Mouse (Mus musculus): ENCODE results near the gene Cers2. TPM values are rescaled to one million over a fixed set of nuclear protein-coding genes. Genes with fewer than 3 reads are reported as not detected.

Gene Cers2
- total and polyA plus RNA-seq, 3 experiments = 70.6 to 105 (median 89.8) TPM

GRCm38 (mm10) chr3:95312623-95313022 is 2.0 kb upstream of the Cers2 start:
- TF ChIP-seq POLR2A (IDR thresholded peaks at IDR 0.05; ENCODE audit: low read depth, low read length) = peak; percentile 56
- no peak for TF ChIP-seq RAD21 (IDR thresholded peaks at IDR 0.05; ENCODE audit: low read depth, low read length)
- TF ChIP-seq KAT2A (IDR thresholded peaks at IDR 0.05; ENCODE audit: insufficient replicate concordance, low read length) = no peak
- TF ChIP-seq MXI1 (IDR thresholded peaks at IDR 0.05; ENCODE audit: low read depth, low read length) = no peak
- 0 out of 2 replicates have a peak, but pooled peaks have one; percentile 28 for TF ChIP-seq ELF1 (IDR thresholded peaks at IDR 0.05; ENCODE audit: low read depth, low read length)
- TF ChIP-seq CHD2 (IDR thresholded peaks at IDR 0.05; ENCODE audit: low read length) = peak; percentile 55; the same call in 1 of the 2 replicates
- no peak for TF ChIP-seq ZKSCAN1 (IDR thresholded peaks at IDR 0.05; ENCODE audit: borderline replicate concordance, low read depth, low read length)
- TF ChIP-seq ZC3H11A (IDR thresholded peaks at IDR 0.05; ENCODE audit: low read depth, low read length) = no peak
- TF ChIP-seq CHD1 (IDR thresholded peaks at IDR 0.05; ENCODE audit: low read depth, low read length) = peak; percentile 83
- TF ChIP-seq SMC3 (IDR thresholded peaks at IDR 0.05; ENCODE audit: low read depth, low read length) = no peak
- no peak for TF ChIP-seq TBP (conservative IDR thresholded peaks at IDR 0.05; ENCODE audit: low read depth, low read length)
- 0 out of 2 replicates have a peak, but pooled peaks have one; percentile 25 for TF ChIP-seq TCF12 (IDR thresholded peaks at IDR 0.05; ENCODE audit: low read depth, low read length)
- TF ChIP-seq BHLHE40 (IDR thresholded peaks at IDR 0.05; ENCODE audit: low read depth, low read length) = peak; percentile 48; the same call in 1 of the 2 replicates
- no peak for TF ChIP-seq PAX5 (IDR thresholded peaks at IDR 0.05; ENCODE audit: low read length)
- no peak for TF ChIP-seq UBTF (IDR thresholded peaks at IDR 0.05; ENCODE audit: low read depth, low read length)
- no peak for TF ChIP-seq ZMIZ1 (IDR thresholded peaks at IDR 0.05; ENCODE audit: low read depth, low read length)
- Histone ChIP-seq H3K9ac (ENCODE audit: insufficient read depth, low read depth) (peak overlapping the region; percentile 97), H3K4me1 (ENCODE audit: control insufficient read depth in 1 of 2, insufficient read depth in 2 of 2) (peaks cover 14 to 32% of the 10 kb centered on the region in 2 experiments), H3K27me3 (replicated peaks) (no peaks in the 10 kb centered on the region), H3K27ac (ENCODE audit: insufficient read depth, low read depth) (peak overlapping the region; percentile 72), H3K4me3 (replicated peaks in 1 of 3; ENCODE audit: low read depth in 2 of 3, low read length in 2 of 3, poor library complexity in 1 of 3) (peak overlapping the region in 1 of 3 experiments; percentile 20), H3K9me3 (replicated peaks; ENCODE audit: low read length) (no peaks in the 10 kb centered on the region), H3K4me2 (ENCODE audit: insufficient read depth, low read depth, poor library complexity, severe bottlenecking) (peak overlapping the region; percentile 95), H3K36me3 (replicated peaks in 1 of 2; ENCODE audit: control insufficient read depth in 1 of 2, insufficient read depth in 1 of 2, low read length in 1 of 2) (peaks cover 0 to 4% of the 10 kb centered on the region in 2 experiments), H3K79me2 (replicated peaks; ENCODE audit: control insufficient read depth, extremely low read depth, insufficient read depth, poor library complexity, severe bottlenecking) (peaks cover 23% of the 10 kb centered on the region)
- in situ Hi-C loops (cut with MboI; ENCODE audit: low pct_ligation_motif_present, low pct_unique_long_range_greater_than_20kb, low sequenced_read_pairs) = no loop called here
- DNase-seq (ENCODE audit: extremely low read depth) = no peak
- dilution Hi-C loops (cut with MboI; ENCODE audit: extremely low pct_ligation_motif_present, extremely low pct_unique_long_range_greater_than_20kb, low sequenced_read_pairs) = no loop called here

GRCm38 (mm10) chr3:95313476-95313875 is 1.1 kb upstream of the Cers2 start:
- dilution Hi-C loops (cut with MboI; ENCODE audit: extremely low pct_ligation_motif_present, extremely low pct_unique_long_range_greater_than_20kb, low sequenced_read_pairs) = no loop called here
- peak overlapping the region; percentile 85 for H3K27ac ChIP-seq (ENCODE audit: insufficient read depth, low read depth)
- H3K9ac ChIP-seq (ENCODE audit: insufficient read depth, low read depth) = peak overlapping the region; percentile 97
- H3K9me3 ChIP-seq (replicated peaks; ENCODE audit: low read length) = no peaks in the 10 kb centered on the region
- peaks cover 15 to 39% of the 10 kb centered on the region in 2 experiments for H3K4me1 ChIP-seq (ENCODE audit: control insufficient read depth in 1 of 2, insufficient read depth in 2 of 2)
- in situ Hi-C loops (cut with MboI; ENCODE audit: low pct_ligation_motif_present, low pct_unique_long_range_greater_than_20kb, low sequenced_read_pairs) = no loop called here
- peak overlapping the region; percentile 95 for H3K4me2 ChIP-seq (ENCODE audit: insufficient read depth, low read depth, poor library complexity, severe bottlenecking)
- TF ChIP-seq MAFK (IDR thresholded peaks at IDR 0.05; ENCODE audit: insufficient replicate concordance, low read length) = no peak
- peak; percentile 51; the same call in 1 of the 2 replicates for TF ChIP-seq MXI1 (IDR thresholded peaks at IDR 0.05; ENCODE audit: low read depth, low read length)
- no peak for TF ChIP-seq ZMIZ1 (IDR thresholded peaks at IDR 0.05; ENCODE audit: low read depth, low read length)
- TF ChIP-seq TBP (conservative IDR thresholded peaks at IDR 0.05; ENCODE audit: low read depth, low read length) = 0 out of 2 replicates have a peak, but pooled peaks have one; percentile 3
- 0 out of 2 replicates have a peak, but pooled peaks have one; percentile 38 for TF ChIP-seq MAX (IDR thresholded peaks at IDR 0.05; ENCODE audit: low read length)
- TF ChIP-seq TCF12 (IDR thresholded peaks at IDR 0.05; ENCODE audit: low read depth, low read length) = no peak
- H3K27me3 ChIP-seq (replicated peaks) = no peaks in the 10 kb centered on the region
- peak overlapping the region; percentile 25 to 85 (median 79) for H3K4me3 ChIP-seq (replicated peaks in 1 of 3; ENCODE audit: low read depth in 2 of 3, low read length in 2 of 3, poor library complexity in 1 of 3)
- H3K36me3 ChIP-seq (replicated peaks in 1 of 2; ENCODE audit: control insufficient read depth in 1 of 2, insufficient read depth in 1 of 2, low read length in 1 of 2) = peaks cover 0 to 10% of the 10 kb centered on the region in 2 experiments
- H3K79me2 ChIP-seq (replicated peaks; ENCODE audit: control insufficient read depth, extremely low read depth, insufficient read depth, poor library complexity, severe bottlenecking) = peaks cover 31% of the 10 kb centered on the region
- no peak for DNase-seq (ENCODE audit: extremely low read depth)
